Mouse (Mus musculus) brain, embryonic 14.5 days (tissue): ENCODE results near the gene Gid4.

Experiments used
- CTCF ChIP-seq: fragments of 200-500 bp; IDR thresholded peaks from 2 replicates; pipeline ENCODE4 v1.5.1; 2012; ENCODE audit warnings: inconsistent platforms, mild to moderate bottlenecking, moderate library complexity, borderline replicate concordance; ENCODE audit not compliant: insufficient read depth, insufficient read length; ENCODE audit errors: extremely low read depth
- POLR2A ChIP-seq: fragments of 200-500 bp; IDR thresholded peaks from 2 replicates; pipeline ENCODE4 v1.6.1; 2012; ENCODE audit warnings: mild to moderate bottlenecking, inconsistent platforms, borderline replicate concordance; ENCODE audit not compliant: poor library complexity, insufficient read depth, insufficient read length, severe bottlenecking; ENCODE audit errors: extremely low read depth

DNA sequence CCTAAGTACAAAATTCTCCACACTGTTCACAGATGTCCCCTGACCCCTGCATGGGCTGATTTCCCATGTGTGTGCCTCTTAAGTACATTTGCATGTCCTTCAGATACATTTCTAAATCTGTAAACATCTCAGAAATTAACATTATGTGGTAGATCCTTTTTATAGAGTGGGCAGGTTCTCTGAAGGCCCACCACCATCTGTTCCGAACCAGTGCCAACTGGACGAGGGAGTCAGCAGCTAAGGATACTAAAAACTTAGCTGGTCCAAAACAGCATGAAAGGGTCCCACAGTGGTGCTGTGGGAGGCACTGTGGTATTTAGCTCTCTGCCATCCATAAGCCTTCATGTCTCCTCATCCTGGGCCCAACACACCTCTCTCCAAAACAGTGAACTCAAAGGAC lies 19.8 kb upstream of the Gid4 start:
- TF ChIP-seq CTCF (no peak), POLR2A (no peak)
